Mouse (Mus musculus): ENCODE data around the gene Olfr846. TPM values are rescaled to one million over a fixed set of nuclear protein-coding genes. Genes with fewer than 3 reads are reported as not detected.

Olfr846 gene
- total RNA-seq (2023): not detected in 2 replicates

GRCm38 (mm10) chr9:19363905-19364304 is at the start of gene Olfr846:
Gene Olfr846, minus strand, starts transcription at chr9:19364005.

GRCm38 (mm10) chr9:19378569-19378968 is 14.8 kb upstream of the Olfr846 start, which contains the start of gene Olfr847:
Gene Olfr847, minus strand, starts transcription at chr9:19378669.

GRCm38 (mm10) chr9:19336157-19336556 is 27.6 kb downstream of the Olfr846 start, which contains the start of gene Olfr845:
Gene Olfr845, plus strand, starts transcription at chr9:19336457.

DNA sequence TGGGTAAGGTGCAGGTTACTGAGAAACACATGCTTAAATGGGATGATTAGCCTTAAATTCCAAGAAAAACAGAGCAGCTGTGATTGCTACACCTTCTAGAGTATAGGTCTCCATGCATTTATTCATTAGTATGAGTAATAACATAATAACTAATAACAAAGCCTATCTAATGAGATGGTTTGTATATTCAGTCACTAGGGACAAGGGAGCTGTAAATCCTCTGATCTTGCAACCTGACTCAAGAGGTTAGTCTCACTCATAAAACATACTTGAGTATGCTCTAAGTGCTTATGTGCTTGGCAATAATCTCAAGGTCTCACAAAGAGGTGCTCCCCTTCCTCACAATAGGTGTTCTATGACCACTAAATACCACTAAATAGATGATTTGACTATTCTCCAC is 47.8 kb downstream of the Olfr846 start, which contains the start of gene Olfr844:
Olfr844 (plus strand) TSS at position 301 of the 400 bp plus-strand sequence.

Other genes with a start within 250 kb of the Olfr846 start
- not detected in 2 replicates for gene Olfr836, start 243.6 kb downstream of the Olfr846 start, total RNA-seq (2023)
- gene Olfr837, start 227.7 kb downstream of the Olfr846 start, total RNA-seq (2023): not detected in 2 replicates
- gene Olfr839-ps1, start 186.7 kb downstream of the Olfr846 start, total RNA-seq (2023): not detected in 2 replicates
- gene Olfr843, start 112.0 kb downstream of the Olfr846 start, total RNA-seq (2023): not detected in 2 replicates
- gene Olfr844, start 47.7 kb downstream of the Olfr846 start, total RNA-seq (2023): not detected in 2 replicates
- not detected in 2 replicates for gene Olfr845, start 27.5 kb downstream of the Olfr846 start, total RNA-seq (2023)
- not detected in 2 replicates for gene Olfr847, start 14.7 kb upstream of the Olfr846 start, total RNA-seq (2023)
- not detected in 2 replicates for gene Olfr849, start 76.3 kb upstream of the Olfr846 start, total RNA-seq (2023)
- not detected in 2 replicates for gene Olfr850, start 114.2 kb upstream of the Olfr846 start, total RNA-seq (2023)
- gene Olfr851, start 129.3 kb upstream of the Olfr846 start, total RNA-seq (2023): not detected in 2 replicates
- not detected in 2 replicates for gene Olfr853, start 177.1 kb upstream of the Olfr846 start, total RNA-seq (2023)
- not detected in 2 replicates for gene Olfr854, start 203.4 kb upstream of the Olfr846 start, total RNA-seq (2023)
- gene Olfr855, start 218.6 kb upstream of the Olfr846 start, total RNA-seq (2023): not detected in 2 replicates